Mouse (Mus musculus) C3H10T1/2 (cell line): Measurements from ENCODE around the gene Foxq1. TPM values are rescaled to one million over a fixed set of nuclear protein-coding genes. Genes with fewer than 3 reads are reported as not detected.

ENCODE experiments used
- polyA plus RNA-seq, 2 experiments: library from polyadenylated mRNA; unstranded; fragments of >200 nt; fragmentation: generic; extraction: Trizol; gene quantifications; one replicate each; pipeline ENCODE4 v1.2.1; 2012; ENCODE audit warnings: missing spikeins in 2 of 2

Gene Foxq1
- polyA plus RNA-seq, result 1 to 10 TPM in 1 of 2 experiments, under 1 TPM in 1; 0.64 to 1.8 TPM

GRCm38 (mm10) chr13:31555834-31556233, at the start of gene Foxq1:
Foxq1 (plus strand) TSS chr13:31556134.

GRCm38 (mm10) chr13:31558521-31559418, 2.8 kb downstream of the Foxq1 start, which contains the start of gene A530084C06Rik:
A530084C06Rik (minus strand) TSS chr13:31559333.

Other genes starting within 250 kb of the Foxq1 start
- gene A530084C06Rik, start 3.2 kb downstream of the Foxq1 start, polyA plus RNA-seq, result under 1 TPM; 0.47 to 0.74 TPM
- gene Foxf2, start 69.7 kb downstream of the Foxq1 start, polyA plus RNA-seq, result 1 to 10 TPM; 4.0 to 8.4 TPM